Mouse (Mus musculus) heart, postnatal 0 days (tissue): Measurements from ENCODE around the gene Abhd17c. TPM values are rescaled to one million over a fixed set of nuclear protein-coding genes. Genes with fewer than 3 reads are reported as not detected.

Source experiments
- ATAC-seq: fragments of 200-750 bp; cut with Nextera tagmentation; 2 replicates; pipeline ENCODE4 v1.8.0; 2017; ENCODE audit warnings: low read depth, moderate number of reproducible peaks, moderate library complexity; ENCODE audit not compliant: insufficient read depth
- DNase-seq: peaks from one replicate; pipeline ENCODE4 v3.0.0-alpha.2; 2016; ENCODE audit warnings: low spot score
- H3K27ac ChIP-seq: fragments of 300-500 bp; sonication (generic); 2 replicates; pipeline ENCODE4 v1.5.1; 2014; ENCODE audit warnings: low read depth, mild to moderate bottlenecking
- H3K27me3 ChIP-seq: fragments of 300-500 bp; sonication (generic); 2 replicates; pipeline ENCODE4 v1.6.1; 2014; ENCODE audit warnings: low read length, mixed read lengths; ENCODE audit not compliant: control insufficient read depth, insufficient read depth
- H3K36me3 ChIP-seq: fragments of 300-500 bp; sonication (generic); replicated peaks from 2 replicates; pipeline ENCODE4 v1.6.1; 2014; ENCODE audit warnings: low read length, mixed read lengths; ENCODE audit not compliant: control insufficient read depth, insufficient read depth
- H3K4me1 ChIP-seq: fragments of 300-500 bp; sonication (generic); 2 replicates; pipeline ENCODE4 v1.6.1; 2014; ENCODE audit warnings: antibody characterized with exemption; ENCODE audit not compliant: control insufficient read depth, insufficient read depth
- H3K4me2 ChIP-seq: fragments of 300-500 bp; sonication (generic); 2 replicates; pipeline ENCODE4 v1.6.1; 2014; ENCODE audit warnings: low read depth, mild to moderate bottlenecking, low read length, moderate library complexity
- H3K4me3 ChIP-seq: fragments of 300-500 bp; sonication (generic); 2 replicates; pipeline ENCODE4 v1.5.1; 2014; ENCODE audit warnings: low read depth, low read length
- H3K9ac ChIP-seq: fragments of 300-500 bp; sonication (generic); replicated peaks from 2 replicates; pipeline ENCODE4 v1.6.1; 2014; ENCODE audit warnings: low read depth, low read length, mixed read lengths
- H3K9me3 ChIP-seq: fragments of 300-500 bp; sonication (generic); replicated peaks from 2 replicates; pipeline ENCODE4 v1.6.1; 2016; ENCODE audit warnings: low read length; ENCODE audit not compliant: control insufficient read depth
- CTCF ChIP-seq: IDR thresholded peaks from 2 replicates; pipeline ENCODE4 v1.5.1; 2016; ENCODE audit warnings: antibody characterized with exemption, control low read depth, low read depth
- EP300 ChIP-seq: IDR thresholded peaks from 2 replicates; pipeline ENCODE4 v1.6.1; 2016; ENCODE audit warnings: antibody characterized with exemption, low read depth
- WGBS: fragments of 180-500 bp; shearing (Covaris S2); extraction: QIAGEN DNeasy Blood & Tissue Kit; methylation state at CpG from one replicate; pipeline ENCODE4 v1.1.7; 2014; 5-methylcytosine and 5-hydroxymethylcytosine counted together
- polyA plus RNA-seq: library from polyadenylated mRNA; unstranded; fragments of >200 nt; fragmentation: Nextera tagmentation; extraction: Ambion mirVana; gene quantifications from 2 replicates; pipeline ENCODE4 v1.2.1, GENCODE M21; 2015
- total RNA-seq: library from RNA; depleted of rRNA; stranded (reverse); fragments of >200 nt; gene quantifications from 2 replicates; pipeline ENCODE4 v1.2.3, GENCODE M21; 2014; ENCODE audit warnings: low replicate concordance

Gene Abhd17c
- total and polyA plus RNA-seq, 2 experiments from 2014 or later = 45.3 to 76.1 TPM

DNA sequence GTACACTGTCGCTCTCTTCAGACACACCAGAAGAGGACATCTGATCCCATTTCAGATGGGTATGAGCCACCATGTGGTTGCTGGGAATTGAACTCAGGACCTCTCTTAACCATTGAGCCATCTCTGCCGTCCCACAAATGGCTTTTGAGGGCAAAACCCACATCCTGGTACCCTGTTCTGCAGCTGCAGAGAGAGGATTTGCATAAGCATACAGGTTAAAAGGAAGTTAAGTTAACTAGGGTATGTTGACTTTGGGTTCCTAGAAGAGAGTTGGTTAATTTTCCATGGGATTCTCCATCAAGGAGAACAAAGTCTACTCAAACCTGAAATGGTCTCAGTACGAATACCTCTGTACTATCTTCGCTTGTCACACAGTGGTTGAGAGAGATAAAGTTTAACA, 13.2 kb upstream of the Abhd17c start:
- no peaks in the 10 kb centered on the region for H3K4me1 ChIP-seq
- no peaks in the 10 kb centered on the region for H3K36me3 ChIP-seq
- no peak overlapping the region for H3K4me2 ChIP-seq
- H3K9ac ChIP-seq = no peak overlapping the region
- H3K27me3 ChIP-seq = no peaks in the 10 kb centered on the region
- H3K9me3 ChIP-seq = no peaks in the 10 kb centered on the region
- WGBS = 55% methylated on average over 4 of the region's 4 CpGs
- H3K27ac ChIP-seq = no peak overlapping the region
- DNase-seq = no peak
- ATAC-seq = no peak
- TF ChIP-seq CTCF (no peak), EP300 (no peak)
- no peak overlapping the region for H3K4me3 ChIP-seq

DNA sequence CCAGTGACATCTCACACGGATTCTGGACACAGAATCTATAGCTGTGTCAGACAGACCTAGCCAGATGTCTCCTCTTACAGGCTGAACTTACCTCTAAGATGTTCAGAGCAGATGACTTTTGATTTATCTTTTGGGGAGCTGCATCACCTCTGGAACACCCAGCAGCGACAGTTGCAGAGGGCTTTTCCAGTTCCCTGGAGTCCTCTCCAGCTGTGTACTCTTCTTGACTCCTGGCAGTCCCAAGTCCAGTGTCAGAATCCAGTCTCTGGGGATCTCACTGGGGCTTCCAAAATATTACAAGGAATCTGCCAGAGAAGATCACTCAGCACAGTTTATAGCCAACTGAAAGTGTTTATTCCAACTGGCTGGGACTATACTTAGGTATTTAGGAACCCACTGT, 12.7 kb upstream of the Abhd17c start:
- 60% methylated on average over 2 of the region's 2 CpGs for WGBS
- Histone ChIP-seq H3K36me3 (no peaks in the 10 kb centered on the region), H3K4me3 (no peak overlapping the region), H3K27ac (no peak overlapping the region), H3K27me3 (no peaks in the 10 kb centered on the region), H3K9ac (no peak overlapping the region), H3K4me2 (no peak overlapping the region), H3K9me3 (no peaks in the 10 kb centered on the region), H3K4me1 (no peaks in the 10 kb centered on the region)
- no peak for DNase-seq
- ATAC-seq = no peak
- TF ChIP-seq CTCF (no peak), EP300 (no peak)

DNA sequence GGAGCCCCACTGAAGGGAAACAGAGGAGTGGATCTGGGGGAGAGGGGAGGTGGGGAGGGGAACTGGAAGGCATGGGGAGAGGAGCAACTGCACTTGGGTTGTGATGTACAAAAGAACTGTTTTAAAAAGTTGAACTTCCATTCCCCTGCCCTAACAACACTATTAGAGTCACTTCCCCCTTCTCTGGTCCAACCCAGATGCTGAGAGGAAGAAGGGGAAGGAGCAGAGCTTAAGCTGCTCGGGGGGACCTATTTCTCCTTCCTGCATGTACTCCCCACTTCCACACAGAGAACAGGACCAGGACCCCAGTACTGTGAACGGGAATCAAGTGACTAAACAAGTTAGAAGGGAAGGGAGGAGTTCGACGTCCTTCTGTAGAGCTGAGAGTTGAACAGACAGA, 11.9 kb upstream of the Abhd17c start:
- WGBS = 69% methylated on average over 4 of the region's 4 CpGs
- no peak for DNase-seq
- H3K27me3 ChIP-seq = no peaks in the 10 kb centered on the region
- H3K9me3 ChIP-seq = no peaks in the 10 kb centered on the region
- H3K4me3 ChIP-seq = no peak overlapping the region
- no peak overlapping the region for H3K9ac ChIP-seq
- H3K36me3 ChIP-seq = no peaks in the 10 kb centered on the region
- H3K4me1 ChIP-seq = no peaks in the 10 kb centered on the region
- no peak for ATAC-seq
- H3K27ac ChIP-seq = no peak overlapping the region
- no peak overlapping the region for H3K4me2 ChIP-seq
- TF ChIP-seq CTCF (no peak), EP300 (no peak)

DNA sequence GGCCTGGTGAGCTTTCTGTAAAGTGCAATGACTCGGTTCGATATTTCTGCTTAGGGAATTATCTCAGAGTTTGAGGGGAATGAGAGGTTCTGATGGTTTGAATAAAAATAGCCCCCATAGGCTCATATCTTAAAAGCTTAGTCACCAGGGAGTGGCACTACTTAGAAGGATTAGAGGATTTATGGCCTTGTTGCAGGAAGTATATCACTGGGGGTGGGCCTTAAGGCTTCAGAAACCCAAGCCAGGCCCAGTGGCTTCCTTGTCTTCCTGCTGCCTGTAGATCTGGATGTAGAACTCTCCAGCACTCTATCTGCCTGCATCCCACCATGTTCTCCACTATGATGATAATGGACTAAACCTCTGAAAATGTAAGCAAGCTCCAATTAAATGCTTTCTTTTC, 7.7 kb upstream of the Abhd17c start:
- H3K9me3 ChIP-seq = no peaks in the 10 kb centered on the region
- H3K4me3 ChIP-seq = no peak overlapping the region
- ATAC-seq (no peak), DNase-seq (no peak)
- H3K27ac ChIP-seq = no peak overlapping the region
- 62% methylated on average over 2 of the region's 2 CpGs for WGBS
- H3K27me3 ChIP-seq = no peaks in the 10 kb centered on the region
- H3K4me2 ChIP-seq = no peak overlapping the region
- H3K9ac ChIP-seq = no peak overlapping the region
- H3K36me3 ChIP-seq = no peaks in the 10 kb centered on the region
- no peaks in the 10 kb centered on the region for H3K4me1 ChIP-seq
- TF ChIP-seq CTCF (no peak), EP300 (no peak)

DNA sequence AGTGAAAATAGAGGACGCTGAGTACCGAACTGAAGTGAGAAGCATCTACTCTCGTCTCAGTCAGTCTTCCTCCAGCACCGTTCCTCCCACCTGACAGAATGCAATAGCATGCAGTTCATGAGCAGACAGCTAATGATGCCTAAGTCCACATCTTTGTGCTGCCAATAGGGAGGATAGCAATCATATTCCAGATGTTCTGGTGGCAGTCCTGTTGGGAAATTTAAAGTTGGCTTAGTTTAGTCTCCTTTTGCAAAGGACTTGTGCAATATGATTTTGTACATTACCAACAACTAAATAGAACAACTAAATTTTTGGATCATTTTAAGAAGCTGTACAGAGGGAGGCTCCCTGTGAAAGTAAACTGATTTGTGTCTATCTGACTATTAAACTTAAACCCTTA, 2.1 kb upstream of the Abhd17c start:
- no peak for ATAC-seq

DNA sequence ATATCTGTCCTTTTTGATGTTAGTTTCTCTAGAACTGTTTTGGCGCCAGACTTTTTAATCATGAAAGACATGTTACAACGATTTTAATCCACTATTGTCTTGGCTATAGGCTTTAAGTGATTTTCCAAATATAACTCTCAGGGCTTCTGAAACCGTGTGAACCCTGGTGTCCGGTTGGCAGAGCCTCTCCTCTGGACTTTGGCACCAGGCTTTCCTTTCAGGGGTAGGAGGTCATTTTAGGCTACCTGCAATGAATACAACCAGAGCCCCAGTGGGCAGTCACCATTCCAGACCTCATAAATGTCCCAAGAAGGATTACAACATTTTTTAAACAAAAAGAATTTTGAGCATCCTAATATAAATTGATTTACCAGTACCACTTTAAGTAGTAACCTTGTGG, 1.1 kb upstream of the Abhd17c start:
- DNase-seq = no peak
- no peak for ATAC-seq
- no peak for TF ChIP-seq EP300
- TF ChIP-seq CTCF = no peak
- no peaks in the 10 kb centered on the region for H3K36me3 ChIP-seq
- no peak overlapping the region for H3K4me2 ChIP-seq
- no peak overlapping the region for H3K27ac ChIP-seq
- H3K4me3 ChIP-seq = no peak overlapping the region
- WGBS = 55% methylated on average over 4 of the region's 4 CpGs
- H3K9ac ChIP-seq = no peak overlapping the region
- no peaks in the 10 kb centered on the region for H3K27me3 ChIP-seq
- H3K4me1 ChIP-seq = peaks cover 25% of the 10 kb centered on the region
- no peaks in the 10 kb centered on the region for H3K9me3 ChIP-seq

More for the DNA sequence above, 2.1 kb upstream of the Abhd17c start:
- no peak overlapping the region for H3K4me2 ChIP-seq
- H3K27ac ChIP-seq = no peak overlapping the region
- H3K27me3 ChIP-seq = no peaks in the 10 kb centered on the region
- TF ChIP-seq CTCF = no peak
- TF ChIP-seq EP300 = no peak
- H3K36me3 ChIP-seq = no peaks in the 10 kb centered on the region
- H3K4me1 ChIP-seq = peaks cover 15% of the 10 kb centered on the region
- no peak overlapping the region for H3K4me3 ChIP-seq
- 82% methylated on average over 4 of the region's 4 CpGs for WGBS
- no peak overlapping the region for H3K9ac ChIP-seq
- no peak for DNase-seq
- H3K9me3 ChIP-seq = no peaks in the 10 kb centered on the region
